Mouse (Mus musculus) heart, postnatal 10 days (tissue): ENCODE measurements around the gene Ctr9. TPM values are rescaled to one million over a fixed set of nuclear protein-coding genes. Genes with fewer than 3 reads are reported as not detected.

Source experiments
- DNase-seq, 2 experiments: peaks; one replicate each; pipeline ENCODE4 v3.0.0; 2021
- intact Hi-C: fragments of 180-260 bp; cut with DNase I; formaldehyde crosslinking; loops from one replicate; pipeline ENCODE4 v1.15.1; 2025
- total RNA-seq, 2 experiments: library from RNA; stranded (reverse); gene quantifications; 2 replicates each; pipeline ENCODE4 v1.2.3; 2021

Ctr9 gene
- 10 to 100 TPM; 28.6 to 29.2 TPM for total RNA-seq

DNA sequence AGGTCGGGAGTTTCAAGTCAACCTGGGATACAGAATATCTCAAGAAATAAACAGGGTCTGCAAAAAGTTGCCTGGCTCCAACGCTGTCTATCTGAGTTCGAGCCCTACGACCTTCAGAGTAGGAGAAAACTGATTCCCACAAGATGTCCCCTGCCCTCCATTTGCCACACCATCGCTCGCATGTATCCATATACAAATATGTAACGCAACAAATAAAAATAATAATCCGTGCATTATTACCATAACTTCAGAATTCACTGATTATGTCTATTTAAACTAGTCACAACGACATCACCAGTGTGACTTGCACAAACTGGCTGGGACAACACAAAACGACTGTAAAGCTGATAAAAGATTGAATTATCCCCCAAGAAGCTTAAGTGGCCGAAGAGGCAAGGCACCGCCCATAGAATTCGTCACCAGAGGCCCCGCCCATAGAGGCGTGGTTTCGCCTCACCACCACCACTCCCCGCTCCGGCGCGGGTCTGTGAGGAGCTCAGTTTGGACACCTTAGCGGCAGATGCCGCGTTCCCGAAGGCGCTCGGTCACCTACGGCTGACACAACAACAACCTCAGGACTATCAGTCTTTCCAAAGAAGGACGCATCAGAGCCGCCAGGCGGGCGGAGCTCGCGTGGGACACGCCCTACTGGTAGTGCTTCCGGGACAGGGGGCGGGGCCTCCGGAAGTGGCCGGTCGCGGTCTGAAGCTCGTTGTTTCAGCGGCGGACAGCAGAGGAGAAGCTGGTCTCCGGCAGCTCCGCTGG is at the start of gene Ctr9:
Gene Ctr9, plus strand, starts transcription at position 671 of the 765 bp plus-strand sequence.
- intact Hi-C loops = no loop called here
- peak; percentile 97 to 98 for DNase-seq

GRCm38 (mm10) chr7:110981036-110981435 is 47.7 kb upstream of the Ctr9 start:
- intact Hi-C loops = no loop called here
- DNase-seq = no peak

DNA sequence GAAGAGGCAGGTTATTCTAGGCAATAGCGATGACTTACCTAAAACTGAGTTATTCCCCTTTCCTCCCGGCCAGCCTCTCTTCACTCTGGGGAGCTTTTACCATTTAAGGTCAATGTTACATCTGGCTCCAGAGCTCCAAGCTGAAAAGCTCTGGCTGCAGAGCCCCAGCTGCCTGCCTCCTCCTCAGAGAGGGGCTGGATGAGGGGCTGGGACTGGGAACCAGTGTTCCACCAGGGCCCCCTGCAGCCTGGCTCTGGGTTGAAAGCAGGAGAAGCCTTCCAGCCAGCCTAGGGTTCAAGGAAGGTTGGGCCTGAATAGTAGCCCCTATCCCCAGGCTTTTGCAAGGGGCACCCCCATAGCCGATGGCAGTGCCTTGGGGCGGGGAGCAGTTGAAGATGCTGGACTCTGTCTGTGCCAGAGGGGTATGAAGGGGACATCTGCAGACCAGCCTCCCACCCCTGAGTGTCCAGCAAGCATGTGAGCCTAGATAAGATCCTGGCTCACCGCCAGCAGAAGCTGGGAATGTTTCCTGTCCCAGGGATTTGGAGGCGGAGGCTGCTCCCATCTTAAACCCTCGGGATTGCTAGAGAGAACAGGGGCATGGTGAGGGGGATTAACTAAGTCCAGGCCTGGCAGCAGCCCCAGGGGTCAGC is 46.6 kb upstream of the Ctr9 start, which contains the start of gene Mrvi1:
Gene Mrvi1, minus strand, starts transcription at position 409 of the 653 bp plus-strand sequence.
- peak; percentile 78 for DNase-seq
- intact Hi-C loops = loop anchor here (2.0 kb wide), 1 partner anchor 33 kb away; no protein-coding TSS in a partner anchor

- DNase-seq = peak; percentile 57 to 74
Measured at GRCm38 (mm10) chr7:110982764-110983163, 46.0 kb upstream of the Ctr9 start.

GRCm38 (mm10) chr7:110983621-110984020 is 45.1 kb upstream of the Ctr9 start:
- DNase-seq = no peak
- intact Hi-C loops = loop anchor here (2.0 kb wide), 1 partner anchor 31 kb away; no protein-coding TSS in a partner anchor

More at GRCm38 (mm10) chr7:110982764-110983163, 46.0 kb upstream of the Ctr9 start:
- intact Hi-C loops = loop anchor here (2.0 kb wide), 1 partner anchor 32 kb away; no protein-coding TSS in a partner anchor

- intact Hi-C loops = no loop called here
- DNase-seq = peak in 1 of 2 experiments; percentile 50
Measured at GRCm38 (mm10) chr7:110985581-110986265, 43.0 kb upstream of the Ctr9 start.

GRCm38 (mm10) chr7:110988081-110988480 is 40.7 kb upstream of the Ctr9 start:
- intact Hi-C loops = no loop called here
- DNase-seq = no peak

GRCm38 (mm10) chr7:110989286-110989879 is 39.4 kb upstream of the Ctr9 start:
- intact Hi-C loops = no loop called here
- no peak for DNase-seq

GRCm38 (mm10) chr7:110990356-110991220 is 38.2 kb upstream of the Ctr9 start:
- intact Hi-C loops = no loop called here
- no peak for DNase-seq

- intact Hi-C loops = no loop called here
Measured at GRCm38 (mm10) chr7:110991221-110991494, 37.6 kb upstream of the Ctr9 start.

GRCm38 (mm10) chr7:110998887-110999827 is 29.6 kb upstream of the Ctr9 start:
- intact Hi-C loops = no loop called here
- no peak for DNase-seq

More at GRCm38 (mm10) chr7:110991221-110991494, 37.6 kb upstream of the Ctr9 start:
- DNase-seq = no peak

DNA sequence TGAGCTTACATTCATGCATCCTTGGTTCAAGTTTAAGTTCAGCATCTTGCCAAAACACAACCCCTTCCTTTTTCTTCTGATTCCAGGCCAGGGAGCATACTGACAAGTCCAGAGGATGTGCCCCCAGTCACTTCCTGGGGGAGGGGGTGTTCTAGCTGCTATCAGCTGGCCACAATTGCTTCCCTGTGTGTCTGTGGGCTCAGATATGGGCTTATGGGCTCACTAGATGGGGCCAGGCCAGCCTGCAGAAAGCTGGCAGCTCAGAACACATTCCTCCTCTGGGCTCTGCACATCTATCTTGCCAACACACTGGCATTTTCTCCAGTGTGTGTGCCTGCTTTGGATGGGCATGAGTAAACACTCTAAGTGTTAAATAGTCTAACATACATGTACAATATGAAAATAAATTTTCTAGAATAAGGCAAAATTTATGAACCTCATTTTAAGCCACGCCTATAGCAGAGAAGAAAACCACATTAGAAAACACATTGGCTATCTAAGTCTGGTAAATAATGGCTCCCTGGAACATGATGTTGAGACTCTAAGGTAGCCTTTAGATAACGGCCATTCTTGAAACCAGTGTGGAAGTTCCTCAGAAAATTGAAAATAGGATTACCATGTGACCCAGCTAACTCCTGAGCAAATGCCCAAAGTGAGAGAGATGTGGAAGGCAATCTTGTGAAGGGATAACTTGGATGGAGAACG is 24.5 kb upstream of the Ctr9 start:
- DNase-seq = no peak
- intact Hi-C loops = no loop called here

- intact Hi-C loops = loop anchor here (2.0 kb wide), 2 partner anchors 31 to 287 kb away; partner anchors contain the start of gene Mrvi1
- no peak for DNase-seq
Measured at GRCm38 (mm10) chr7:111014039-111014605, 14.6 kb upstream of the Ctr9 start.

GRCm38 (mm10) chr7:111014893-111015292 is 13.9 kb upstream of the Ctr9 start:
- intact Hi-C loops = loop anchor here (1.0 to 5.0 kb wide), 4 partner anchors 32 to 288 kb away; partner anchors contain the start of gene Mrvi1
- DNase-seq = peak; percentile 90 to 93

- intact Hi-C loops = loop anchor here (1.0 to 5.0 kb wide), 4 partner anchors 33 to 289 kb away; partner anchors contain the start of gene Mrvi1
Measured at GRCm38 (mm10) chr7:111015731-111016130, 13.0 kb upstream of the Ctr9 start.

DNA sequence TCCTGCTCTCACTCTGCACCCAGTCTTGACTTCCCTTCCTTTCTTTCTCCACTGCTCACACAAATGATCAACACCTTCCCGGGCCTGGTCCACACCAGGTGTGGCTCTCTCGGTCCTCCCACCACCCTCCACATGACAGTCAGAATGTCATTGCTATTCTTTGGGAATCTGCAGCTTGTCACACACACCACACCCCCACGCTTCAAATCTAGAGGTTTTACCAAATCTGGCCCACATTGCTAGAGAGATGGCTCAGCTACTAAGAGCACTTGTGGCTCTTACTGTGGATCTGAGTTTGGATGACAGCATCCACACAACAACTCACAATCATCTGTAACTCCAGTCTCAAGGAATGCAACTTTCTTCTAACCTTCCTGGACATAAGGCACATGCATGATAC is 11.8 kb upstream of the Ctr9 start:
- DNase-seq = no peak
- intact Hi-C loops = loop anchor here (5.0 kb wide), 1 partner anchor 70 kb away; no protein-coding TSS in a partner anchor

More at GRCm38 (mm10) chr7:111015731-111016130, 13.0 kb upstream of the Ctr9 start:
- DNase-seq = no peak

- intact Hi-C loops = no loop called here
Measured at GRCm38 (mm10) chr7:111020814-111021213, 7.9 kb upstream of the Ctr9 start.

More at GRCm38 (mm10) chr7:111020814-111021213, 7.9 kb upstream of the Ctr9 start:
- DNase-seq = no peak
